Mouse (Mus musculus) cerebellum, adult 9-11 months (tissue): ENCODE measurements around the gene Bloc1s4.

Experiments used
- DNase-seq: peaks from one replicate; pipeline ENCODE4 v3.0.0; 2022

Bloc1s4 gene

DNA sequence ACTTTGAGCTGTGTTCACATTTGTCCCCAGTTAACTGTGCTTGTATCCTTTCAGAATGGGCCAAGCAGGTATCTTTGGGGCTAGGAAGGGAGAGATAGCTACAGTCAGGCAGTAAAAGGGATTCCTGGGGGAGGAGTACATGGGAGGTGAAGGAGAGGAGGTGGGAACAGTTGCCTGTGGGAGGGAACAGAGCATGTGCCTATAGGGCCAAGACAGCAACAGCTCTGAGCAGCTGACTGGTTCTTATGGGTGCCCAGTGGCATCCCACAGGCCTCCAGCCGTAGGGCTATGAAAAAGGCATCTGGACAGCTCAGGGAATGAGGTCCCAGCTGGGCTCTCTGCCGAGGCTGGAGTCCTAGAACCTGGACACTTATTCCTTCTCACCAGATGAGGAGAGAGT is 31.6 kb downstream of the Bloc1s4 start:
- no peak for DNase-seq

GRCm38 (mm10) chr5:36714832-36715231 is 33.6 kb downstream of the Bloc1s4 start:
- DNase-seq, result no peak

GRCm38 (mm10) chr5:36713693-36714092 is 34.8 kb downstream of the Bloc1s4 start:
- no peak for DNase-seq

DNA sequence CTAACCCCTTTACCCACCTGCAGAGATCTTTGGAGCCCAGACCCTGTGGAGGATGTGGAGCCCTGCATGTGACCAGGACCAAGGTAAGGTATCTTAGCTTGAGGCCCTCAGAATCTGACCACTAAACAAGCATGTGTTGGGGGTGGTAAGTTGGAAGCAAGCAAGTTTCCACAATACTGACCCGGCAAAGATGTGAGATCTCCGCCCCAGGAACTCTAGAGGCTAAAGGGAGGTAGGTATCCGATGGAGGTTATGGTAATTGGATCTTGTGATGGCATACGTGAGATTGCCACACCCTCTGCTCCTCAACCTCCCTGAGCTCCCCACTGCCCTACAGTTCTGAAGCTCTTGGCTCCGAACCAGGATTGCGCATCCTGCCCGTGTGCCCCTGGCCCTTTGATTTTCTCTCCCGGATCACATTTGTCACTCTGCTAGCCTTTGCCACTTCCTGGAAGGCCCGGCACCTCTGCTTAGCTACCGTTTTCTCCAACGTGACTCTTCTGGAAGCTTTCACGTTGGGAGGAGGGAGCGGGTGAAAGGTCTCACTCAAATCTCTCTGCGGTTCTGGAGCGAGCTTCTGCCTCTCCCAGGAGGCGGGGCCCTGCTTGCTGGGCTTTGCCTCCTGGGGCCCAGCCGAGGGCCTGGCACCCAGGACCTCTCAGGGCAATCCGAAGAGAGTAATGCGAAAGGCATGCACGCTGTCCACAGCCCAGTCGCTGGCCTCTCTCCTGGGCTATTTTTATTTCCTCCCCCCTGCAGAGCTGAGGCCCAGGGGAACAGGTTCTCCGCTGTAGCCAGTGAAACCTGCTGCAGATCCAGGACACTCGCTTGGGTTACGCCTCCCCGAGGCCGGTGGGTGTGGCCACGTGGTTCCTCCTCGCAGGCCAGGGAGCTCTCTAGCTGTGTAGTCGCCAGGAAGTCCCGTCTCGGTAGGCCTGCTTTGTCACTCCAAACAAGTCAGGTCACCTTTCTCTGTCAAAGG is 35.6 kb downstream of the Bloc1s4 start:
- peak; percentile 72 for DNase-seq

GRCm38 (mm10) chr5:36711863-36712262 is 36.6 kb downstream of the Bloc1s4 start:
- no peak for DNase-seq

GRCm38 (mm10) chr5:36705792-36706191 is 42.7 kb downstream of the Bloc1s4 start:
- no peak for DNase-seq

DNA sequence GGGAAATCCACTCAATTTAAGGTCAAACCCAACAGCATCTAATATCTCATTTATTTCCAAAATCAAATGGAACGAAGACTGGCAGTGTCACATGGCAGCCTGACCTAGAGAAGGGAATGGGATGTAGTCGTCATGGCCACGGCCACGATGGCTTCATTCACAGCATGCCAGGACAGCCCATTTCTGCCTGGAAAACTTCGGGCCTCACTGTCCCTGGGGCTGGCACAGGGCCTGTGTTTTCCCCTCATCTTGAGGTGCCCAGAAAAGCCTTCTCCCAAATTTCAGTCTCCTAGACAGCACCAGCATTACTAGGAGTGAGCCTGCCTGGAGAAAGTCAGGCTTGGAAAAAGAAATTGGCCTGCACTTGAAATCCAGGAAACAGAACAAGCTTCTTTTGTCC is 43.1 kb downstream of the Bloc1s4 start:
- DNase-seq, result no peak

DNA sequence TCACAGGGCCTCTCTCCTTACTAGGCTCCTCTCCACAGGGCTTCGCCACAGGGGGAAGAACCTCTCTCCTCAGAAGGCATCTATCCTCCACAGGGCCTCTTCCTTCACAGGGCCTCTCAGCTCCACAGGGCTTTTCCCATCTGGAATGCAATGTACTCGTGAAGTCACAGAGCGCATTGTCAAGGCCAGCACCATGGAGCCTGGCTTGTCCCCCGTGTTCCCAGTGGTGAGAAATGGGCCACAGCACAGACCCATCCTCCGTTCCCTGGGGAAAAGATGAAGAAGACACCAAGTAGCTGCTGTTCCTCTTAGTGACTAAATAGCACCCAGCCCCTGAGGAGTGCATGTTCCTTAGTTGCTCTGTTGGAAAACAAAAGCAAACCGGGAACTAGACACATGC is 43.8 kb downstream of the Bloc1s4 start:
- DNase-seq, result no peak

DNA sequence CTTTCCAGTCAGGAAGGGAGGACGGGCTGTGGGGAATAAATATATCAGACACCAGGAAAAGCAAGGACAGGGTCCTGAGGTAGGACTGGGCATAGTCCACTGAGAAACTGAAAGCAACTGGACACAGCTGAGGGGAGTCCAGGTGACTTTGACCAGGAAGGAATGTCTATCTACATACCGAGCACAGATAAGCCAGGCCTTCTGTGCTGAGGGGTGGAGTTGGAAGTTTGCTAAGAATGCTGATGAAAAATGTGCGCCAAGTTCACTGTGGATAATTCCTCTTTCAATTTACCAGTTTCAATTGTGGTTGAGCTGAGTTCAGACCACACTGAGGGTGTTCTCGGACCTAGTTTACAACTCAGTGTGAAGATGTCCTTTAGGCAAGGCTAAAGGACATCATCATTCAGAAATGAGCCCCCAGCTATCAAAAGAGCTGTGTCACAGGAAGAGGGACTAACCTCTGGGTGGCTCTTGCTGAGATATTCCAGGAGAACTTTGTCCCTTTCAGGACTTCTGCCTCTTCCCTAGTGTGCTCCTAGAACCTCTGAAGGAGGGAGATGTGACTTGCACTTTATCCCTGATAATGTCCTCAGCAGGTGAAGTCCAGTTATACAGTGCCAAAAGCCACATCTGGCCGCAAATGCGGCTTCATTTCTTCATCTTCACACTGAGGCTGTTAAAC is 47.4 kb downstream of the Bloc1s4 start:
- DNase-seq, result no peak

GRCm38 (mm10) chr5:36698689-36699088 is 49.8 kb downstream of the Bloc1s4 start:
- no peak for DNase-seq

DNA sequence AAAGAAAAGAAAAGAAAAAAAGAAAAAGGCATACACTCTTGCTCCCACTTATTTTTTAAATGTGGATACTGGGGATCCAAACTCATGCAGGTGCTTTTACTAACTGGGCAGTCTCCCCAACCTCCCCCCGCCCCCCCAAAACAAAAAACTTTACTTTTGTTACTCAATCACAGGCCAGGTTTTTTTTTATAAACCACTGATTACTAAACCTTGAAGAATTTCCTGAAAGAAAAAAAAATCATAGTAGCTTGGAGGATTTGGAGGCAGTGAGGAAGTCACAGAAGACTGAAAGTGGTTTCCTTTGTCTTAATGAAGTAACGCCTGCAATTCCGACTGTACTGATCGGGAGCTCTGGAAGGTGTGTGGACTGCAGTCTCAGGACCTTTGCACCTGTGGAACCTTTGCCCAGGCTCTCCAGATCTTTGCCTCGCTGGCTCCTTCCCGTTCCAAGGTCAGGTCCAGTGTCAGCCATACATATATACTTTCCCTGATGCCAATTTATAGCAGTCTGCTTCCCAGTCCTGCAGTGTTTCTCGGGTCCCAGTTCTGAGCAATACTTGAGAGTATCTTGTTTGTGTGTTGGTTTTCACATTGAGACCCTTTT is 50.3 kb downstream of the Bloc1s4 start:
- DNase-seq, result no peak
